Mouse (Mus musculus): ENCODE results near the gene Tex26.

Tex26 gene

GRCm38 (mm10) chr5:149439531-149440179 is at the start of gene Tex26:
TSS of gene Tex26 (plus strand) at chr5:149439660.
- peak; percentile 73 for DNase-seq

- DNase-seq: no peak
Observed at GRCm38 (mm10) chr5:149391574-149392375, 47.7 kb upstream of the Tex26 start.

GRCm38 (mm10) chr5:149392420-149392988 is 47.0 kb upstream of the Tex26 start:
- DNase-seq: no peak

- no peak for DNase-seq
Observed at GRCm38 (mm10) chr5:149401446-149401975, 37.9 kb upstream of the Tex26 start.

GRCm38 (mm10) chr5:149402029-149402428 is 37.4 kb upstream of the Tex26 start:
- DNase-seq: no peak

GRCm38 (mm10) chr5:149403386-149403785 is 36.1 kb upstream of the Tex26 start:
- DNase-seq: no peak

- no peak for DNase-seq
Observed at GRCm38 (mm10) chr5:149404710-149405109, 34.8 kb upstream of the Tex26 start.

- DNase-seq: peak; percentile 11
Observed at GRCm38 (mm10) chr5:149406791-149407276, 32.6 kb upstream of the Tex26 start.

- DNase-seq: no peak
Observed at GRCm38 (mm10) chr5:149409502-149409901, 30.0 kb upstream of the Tex26 start.

- peak; percentile 62 for DNase-seq
Observed at GRCm38 (mm10) chr5:149411509-149412193, 27.8 kb upstream of the Tex26 start, which contains the start of gene Medag. TSS of gene Medag (plus strand) at chr5:149411749.

GRCm38 (mm10) chr5:149412194-149412575 is 27.3 kb upstream of the Tex26 start:
- DNase-seq: no peak

GRCm38 (mm10) chr5:149412671-149413070 is 26.8 kb upstream of the Tex26 start:
- DNase-seq: no peak

GRCm38 (mm10) chr5:149414369-149415167 is 24.9 kb upstream of the Tex26 start:
- no peak for DNase-seq

- DNase-seq: no peak
Observed at GRCm38 (mm10) chr5:149417381-149417780, 22.1 kb upstream of the Tex26 start.

GRCm38 (mm10) chr5:149426525-149426924 is 12.9 kb upstream of the Tex26 start:
- no peak for DNase-seq

- DNase-seq: no peak
Observed at GRCm38 (mm10) chr5:149427277-149428060, 12.0 kb upstream of the Tex26 start.

- DNase-seq: no peak
Observed at GRCm38 (mm10) chr5:149428347-149428746, 11.1 kb upstream of the Tex26 start.

- DNase-seq: no peak
Observed at GRCm38 (mm10) chr5:149428810-149429255, 10.6 kb upstream of the Tex26 start.

- DNase-seq: no peak
Observed at GRCm38 (mm10) chr5:149429541-149429940, 9.9 kb upstream of the Tex26 start.

GRCm38 (mm10) chr5:149430943-149431342 is 8.5 kb upstream of the Tex26 start:
- DNase-seq: no peak

GRCm38 (mm10) chr5:149433618-149434017 is 5.8 kb upstream of the Tex26 start:
- DNase-seq: no peak
